Mouse (Mus musculus) lung, postnatal 0 days (tissue): ENCODE measurements around the gene Olfr149. TPM values are rescaled to one million over a fixed set of nuclear protein-coding genes. Genes with fewer than 3 reads are reported as not detected.
"Not testable (repeated sequence)": the region's sequence is repeated elsewhere in the genome, so short reads cannot be mapped to it uniquely, and the experiment has no call there.

Source experiments
- ATAC-seq: fragments of 200-750 bp; cut with Nextera tagmentation; 2 replicates; pipeline ENCODE4 v1.8.0; 2017; ENCODE audit warnings: moderate library complexity
- DNase-seq: peaks from one replicate; pipeline ENCODE4 v3.0.0-alpha.2; 2016; ENCODE audit warnings: low spot score
- H3K27ac ChIP-seq: fragments of 300-500 bp; sonication (generic); 2 replicates; pipeline ENCODE4 v1.5.1; 2014; ENCODE audit warnings: antibody characterized with exemption, mild to moderate bottlenecking, low read length, mixed read lengths
- H3K27me3 ChIP-seq: fragments of 300-500 bp; sonication (generic); replicated peaks from 2 replicates; pipeline ENCODE4 v1.6.1; 2014; ENCODE audit warnings: low read length, mixed read lengths; ENCODE audit not compliant: insufficient read depth
- H3K36me3 ChIP-seq: fragments of 300-500 bp; sonication (generic); 2 replicates; pipeline ENCODE4 v1.6.1; 2014; ENCODE audit warnings: low read length, mixed read lengths; ENCODE audit not compliant: insufficient read depth
- H3K4me1 ChIP-seq: fragments of 300-500 bp; sonication (generic); 2 replicates; pipeline ENCODE4 v1.6.1; 2014; ENCODE audit warnings: antibody characterized with exemption, low read depth, low read length, mixed read lengths; ENCODE audit not compliant: insufficient read depth
- H3K4me2 ChIP-seq: fragments of 300-500 bp; sonication (generic); replicated peaks from 2 replicates; pipeline ENCODE4 v1.6.1; 2014; ENCODE audit warnings: low read depth, mild to moderate bottlenecking, low read length, moderate library complexity, mixed read lengths
- H3K4me3 ChIP-seq: fragments of 300-500 bp; sonication (generic); 2 replicates; pipeline ENCODE4 v1.5.1; 2014; ENCODE audit warnings: low read depth, low read length
- H3K9ac ChIP-seq: fragments of 300-500 bp; sonication (generic); replicated peaks from 2 replicates; pipeline ENCODE4 v1.6.1; 2014; ENCODE audit warnings: low read depth, mild to moderate bottlenecking
- H3K9me3 ChIP-seq: fragments of 300-500 bp; sonication (generic); 2 replicates; pipeline ENCODE4 v1.6.1; 2016; ENCODE audit warnings: low read length, mixed read lengths
- CTCF ChIP-seq: IDR thresholded peaks from 2 replicates; pipeline ENCODE4 v1.5.1; 2016; ENCODE audit warnings: antibody characterized with exemption, mild to moderate bottlenecking
- EP300 ChIP-seq: IDR thresholded peaks from 2 replicates; pipeline ENCODE4 v1.6.1; 2016; ENCODE audit warnings: antibody characterized with exemption, mild to moderate bottlenecking, control low read depth
- WGBS: fragments of 180-500 bp; shearing (Covaris S2); extraction: QIAGEN DNeasy Blood & Tissue Kit; methylation state at CpG from one replicate; pipeline ENCODE4 v1.1.7; 2014; 5-methylcytosine and 5-hydroxymethylcytosine counted together
- polyA plus RNA-seq: library from polyadenylated mRNA; unstranded; fragments of >200 nt; fragmentation: Nextera tagmentation; extraction: Ambion mirVana; gene quantifications from 2 replicates; pipeline ENCODE4 v1.2.1, GENCODE M21; 2015

Olfr149 gene
- polyA plus RNA-seq, result not detected in 2 replicates

GRCm38 (mm10) chr9:39707017-39707416 lies at the start of gene Olfr149:
Gene Olfr149, minus strand, starts transcription at chr9:39707117.
- no peak within 1 kb of the TSS for H3K27ac ChIP-seq
- ATAC-seq, result no peak
- no peak for TF ChIP-seq CTCF
- TF ChIP-seq EP300, result no peak

GRCm38 (mm10) chr9:39746428-39746827 lies 39.5 kb upstream of the Olfr149 start:
- Histone ChIP-seq H3K9ac (no peak overlapping the region), H3K36me3 (no peaks in the 10 kb centered on the region), H3K4me2 (no peak overlapping the region), H3K27ac (no peak overlapping the region), H3K4me3 (no peak overlapping the region), H3K27me3 (no peaks in the 10 kb centered on the region), H3K4me1 (no peaks in the 10 kb centered on the region), H3K9me3 (no peaks in the 10 kb centered on the region)
- ATAC-seq, result no peak
- TF ChIP-seq CTCF (no peak), EP300 (no peak)
- 69% methylated on average over 1 of the region's 1 CpGs for WGBS
- no peak for DNase-seq

More at GRCm38 (mm10) chr9:39707017-39707416, at the start of gene Olfr149:
- H3K4me2 ChIP-seq, result no peak within 1 kb of the TSS
- no peaks in the 10 kb centered on the region for H3K9me3 ChIP-seq
- H3K4me3 ChIP-seq, result no peak within 1 kb of the TSS
- H3K27me3 ChIP-seq, result no peaks in the 10 kb centered on the region
- DNase-seq, result no peak
- no peak within 1 kb of the TSS for H3K9ac ChIP-seq
- no peaks in the 10 kb centered on the region for H3K36me3 ChIP-seq
- no peaks in the 10 kb centered on the region for H3K4me1 ChIP-seq

- Histone ChIP-seq H3K9ac (no peak within 1 kb of the TSS), H3K27me3 (no peaks in the 10 kb centered on the region), H3K36me3 (no peaks in the 10 kb centered on the region), H3K4me3 (no peak within 1 kb of the TSS), H3K4me2 (no peak within 1 kb of the TSS), H3K9me3 (no peaks in the 10 kb centered on the region), H3K4me1 (no peaks in the 10 kb centered on the region), H3K27ac (no peak within 1 kb of the TSS)
- ATAC-seq, result no peak
- no peak for TF ChIP-seq CTCF
- TF ChIP-seq EP300, result no peak
- no peak for DNase-seq
These were observed 39.0 kb upstream of the Olfr149 start, which contains the start of gene Olfr967 for GRCm38 (mm10) chr9:39745949-39746348. Gene Olfr967, plus strand, starts transcription at chr9:39746249.

GRCm38 (mm10) chr9:39740741-39741140 lies 33.8 kb upstream of the Olfr149 start:
- H3K4me3 ChIP-seq, result no peak overlapping the region
- no peak for ATAC-seq
- no peaks in the 10 kb centered on the region for H3K4me1 ChIP-seq
- TF ChIP-seq EP300, result no peak
- TF ChIP-seq CTCF, result no peak
- H3K9me3 ChIP-seq, result no peaks in the 10 kb centered on the region
- DNase-seq, result no peak
- no peaks in the 10 kb centered on the region for H3K27me3 ChIP-seq
- no peak overlapping the region for H3K4me2 ChIP-seq
- no peak overlapping the region for H3K27ac ChIP-seq
- H3K9ac ChIP-seq, result no peak overlapping the region
- H3K36me3 ChIP-seq, result no peaks in the 10 kb centered on the region
- 84% methylated on average over 1 of the region's 1 CpGs for WGBS

GRCm38 (mm10) chr9:39730678-39731077 lies 23.8 kb upstream of the Olfr149 start, which contains the start of gene Olfr150:
Gene Olfr150, plus strand, starts transcription at chr9:39730978.
- H3K9ac ChIP-seq, result no peak within 1 kb of the TSS
- H3K36me3 ChIP-seq, result no peaks in the 10 kb centered on the region
- no peaks in the 10 kb centered on the region for H3K27me3 ChIP-seq
- no peaks in the 10 kb centered on the region for H3K4me1 ChIP-seq
- ATAC-seq, result no peak
- no peak for DNase-seq
- no peak within 1 kb of the TSS for H3K4me2 ChIP-seq
- no peaks in the 10 kb centered on the region for H3K9me3 ChIP-seq
- TF ChIP-seq CTCF (no peak), EP300 (no peak)
- no peak within 1 kb of the TSS for H3K27ac ChIP-seq
- H3K4me3 ChIP-seq, result no peak within 1 kb of the TSS

GRCm38 (mm10) chr9:39711053-39711452 lies 4.1 kb upstream of the Olfr149 start, which contains the start of gene Olfr965:
Gene Olfr965, plus strand, starts transcription at chr9:39711353.
- H3K36me3 ChIP-seq, result no peaks in the 10 kb centered on the region
- no peak for DNase-seq
- H3K9me3 ChIP-seq, result no peaks in the 10 kb centered on the region
- no peak for ATAC-seq
- no peak within 1 kb of the TSS for H3K9ac ChIP-seq
- no peak for TF ChIP-seq CTCF
- H3K4me3 ChIP-seq, result no peak within 1 kb of the TSS
- no peak within 1 kb of the TSS for H3K27ac ChIP-seq
- no peak within 1 kb of the TSS for H3K4me2 ChIP-seq
- no peaks in the 10 kb centered on the region for H3K27me3 ChIP-seq
- H3K4me1 ChIP-seq, result no peaks in the 10 kb centered on the region

GRCm38 (mm10) chr9:39708958-39709357 lies 2.0 kb upstream of the Olfr149 start:
- ATAC-seq (no peak), DNase-seq (no peak)
- Histone ChIP-seq H3K9ac (no peak overlapping the region), H3K4me1 (no peaks in the 10 kb centered on the region), H3K27me3 (no peaks in the 10 kb centered on the region), H3K9me3 (no peaks in the 10 kb centered on the region), H3K4me3 (no peak overlapping the region), H3K4me2 (no peak overlapping the region), H3K27ac (no peak overlapping the region), H3K36me3 (no peaks in the 10 kb centered on the region)
- WGBS, result 49% methylated on average over 3 of the region's 3 CpGs
- TF ChIP-seq CTCF (no peak), EP300 (no peak)

- not testable (repeated sequence) for H3K27me3 ChIP-seq, ATAC-seq, H3K9me3 ChIP-seq, H3K36me3 ChIP-seq, H3K4me2 ChIP-seq, H3K4me3 ChIP-seq, H3K9ac ChIP-seq, DNase-seq, H3K27ac ChIP-seq, H3K4me1 ChIP-seq
- WGBS, result 88% methylated on average over 7 of the region's 8 CpGs
These were observed 5.8 kb downstream of the Olfr149 start for GRCm38 (mm10) chr9:39701123-39701522.
